Mouse (Mus musculus) intestine, postnatal 0 days (tissue): Measurements from ENCODE around the gene Fibcd1. TPM values are rescaled to one million over a fixed set of nuclear protein-coding genes. Genes with fewer than 3 reads are reported as not detected.

Source experiments
- ATAC-seq: fragments of 200-750 bp; cut with Nextera tagmentation; 2 replicates; pipeline ENCODE4 v1.8.0; 2017; ENCODE audit warnings: mild to moderate bottlenecking, moderate TSS enrichment, moderate library complexity
- H3K27ac ChIP-seq: fragments of 300-500 bp; sonication (generic); 2 replicates; pipeline ENCODE4 v1.5.1; 2014; ENCODE audit warnings: mild to moderate bottlenecking, low read depth, low read length, moderate library complexity
- H3K27me3 ChIP-seq: fragments of 300-500 bp; sonication (generic); replicated peaks from 2 replicates; pipeline ENCODE4 v1.6.1; 2014; ENCODE audit warnings: low read length, mixed read lengths; ENCODE audit not compliant: control insufficient read depth, insufficient read depth
- H3K36me3 ChIP-seq: fragments of 300-500 bp; sonication (generic); 2 replicates; pipeline ENCODE4 v1.6.1; 2014; ENCODE audit warnings: mild to moderate bottlenecking, moderate library complexity; ENCODE audit not compliant: control insufficient read depth, insufficient read depth
- H3K4me1 ChIP-seq: fragments of 300-500 bp; sonication (generic); replicated peaks from 2 replicates; pipeline ENCODE4 v1.6.1; 2014; ENCODE audit warnings: antibody characterized with exemption, low read length, mixed read lengths; ENCODE audit not compliant: control insufficient read depth, insufficient read depth
- H3K4me2 ChIP-seq: fragments of 300-500 bp; sonication (generic); replicated peaks from 2 replicates; pipeline ENCODE4 v1.6.1; 2014; ENCODE audit warnings: low read depth, mild to moderate bottlenecking, moderate library complexity
- H3K4me3 ChIP-seq: fragments of 300-500 bp; sonication (generic); 2 replicates; pipeline ENCODE4 v1.5.1; 2014; ENCODE audit warnings: low read depth, low read length
- H3K9ac ChIP-seq: fragments of 300-500 bp; sonication (generic); 2 replicates; pipeline ENCODE4 v1.6.1; 2014; ENCODE audit warnings: mild to moderate bottlenecking, low read depth, low read length
- H3K9me3 ChIP-seq: fragments of 300-500 bp; sonication (generic); 2 replicates; pipeline ENCODE4 v1.6.1; 2016; ENCODE audit warnings: mixed run types; ENCODE audit not compliant: control insufficient read depth
- CTCF ChIP-seq: sonication (generic); IDR thresholded peaks from 2 replicates; pipeline ENCODE4 v1.5.1; 2016; ENCODE audit warnings: low read depth, mild to moderate bottlenecking, control low read depth, antibody characterized with exemption, moderate library complexity
- WGBS: fragments of 180-500 bp; shearing (Covaris S2); extraction: QIAGEN DNeasy Blood & Tissue Kit; methylation state at CpG from one replicate; pipeline ENCODE4 v1.1.7; 2014; 5-methylcytosine and 5-hydroxymethylcytosine counted together
- polyA plus RNA-seq: library from polyadenylated mRNA; unstranded; fragments of >200 nt; fragmentation: Nextera tagmentation; extraction: Ambion mirVana; gene quantifications from 2 replicates; pipeline ENCODE4 v1.2.1, GENCODE M21; 2015

The Fibcd1 gene
- polyA plus RNA-seq, 1 experiment from 2014 or later: 2.0 TPM

GRCm38 (mm10) chr2:31836091-31836490 lies 9.7 kb downstream of the Fibcd1 start:
- H3K9me3 ChIP-seq: no peaks in the 10 kb centered on the region
- ATAC-seq: no peak
- no peak overlapping the region for H3K4me2 ChIP-seq
- WGBS: 53% methylated on average over 10 of the region's 10 CpGs
- no peak overlapping the region for H3K27ac ChIP-seq
- no peaks in the 10 kb centered on the region for H3K36me3 ChIP-seq
- H3K27me3 ChIP-seq: 0 out of 2 replicates have a peak, but pooled peaks cover 7% of the 10 kb centered on the region
- no peak overlapping the region for H3K9ac ChIP-seq
- no peak for TF ChIP-seq CTCF
- H3K4me1 ChIP-seq: no peaks in the 10 kb centered on the region
- H3K4me3 ChIP-seq: no peak overlapping the region

GRCm38 (mm10) chr2:31828311-31828825 lies 17.4 kb downstream of the Fibcd1 start:
- no peak overlapping the region for H3K27ac ChIP-seq
- ATAC-seq: no peak
- H3K4me1 ChIP-seq: no peaks in the 10 kb centered on the region
- no peak overlapping the region for H3K4me3 ChIP-seq
- no peaks in the 10 kb centered on the region for H3K9me3 ChIP-seq
- no peak for TF ChIP-seq CTCF
- no peak overlapping the region for H3K9ac ChIP-seq
- H3K4me2 ChIP-seq: no peak overlapping the region
- 33% methylated on average over 4 of the region's 4 CpGs for WGBS
- 0 out of 2 replicates have a peak, but pooled peaks cover 2% of the 10 kb centered on the region for H3K27me3 ChIP-seq
- H3K36me3 ChIP-seq: no peaks in the 10 kb centered on the region

DNA sequence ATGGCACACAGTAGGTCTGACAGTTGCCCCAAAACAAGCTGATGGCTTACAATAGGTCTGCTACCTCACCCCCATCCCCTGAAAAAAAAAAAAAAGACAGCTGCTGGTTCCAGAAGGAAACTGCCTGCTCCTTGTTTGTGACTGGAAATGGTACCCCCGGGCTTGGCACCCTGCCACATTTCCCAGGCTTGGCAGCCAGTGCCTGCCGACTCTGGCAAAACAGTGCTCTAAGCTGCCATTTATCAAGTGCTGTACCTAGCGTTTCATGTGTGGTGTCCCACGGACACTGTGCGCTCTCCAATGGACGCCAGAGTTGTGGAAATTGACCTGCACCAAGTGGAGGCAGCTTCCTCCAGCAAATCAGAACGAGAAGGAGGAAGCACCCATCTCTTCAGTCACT lies 17.9 kb downstream of the Fibcd1 start:
- Histone ChIP-seq H3K9ac (no peak overlapping the region), H3K9me3 (no peaks in the 10 kb centered on the region), H3K36me3 (no peaks in the 10 kb centered on the region), H3K27me3 (peaks cover 7% of the 10 kb centered on the region; the same call in 1 of the 2 replicates), H3K4me2 (no peak overlapping the region), H3K4me3 (no peak overlapping the region), H3K27ac (no peak overlapping the region), H3K4me1 (no peaks in the 10 kb centered on the region)
- ATAC-seq: no peak
- WGBS: 46% methylated on average over 7 of the region's 7 CpGs
- no peak for TF ChIP-seq CTCF

DNA sequence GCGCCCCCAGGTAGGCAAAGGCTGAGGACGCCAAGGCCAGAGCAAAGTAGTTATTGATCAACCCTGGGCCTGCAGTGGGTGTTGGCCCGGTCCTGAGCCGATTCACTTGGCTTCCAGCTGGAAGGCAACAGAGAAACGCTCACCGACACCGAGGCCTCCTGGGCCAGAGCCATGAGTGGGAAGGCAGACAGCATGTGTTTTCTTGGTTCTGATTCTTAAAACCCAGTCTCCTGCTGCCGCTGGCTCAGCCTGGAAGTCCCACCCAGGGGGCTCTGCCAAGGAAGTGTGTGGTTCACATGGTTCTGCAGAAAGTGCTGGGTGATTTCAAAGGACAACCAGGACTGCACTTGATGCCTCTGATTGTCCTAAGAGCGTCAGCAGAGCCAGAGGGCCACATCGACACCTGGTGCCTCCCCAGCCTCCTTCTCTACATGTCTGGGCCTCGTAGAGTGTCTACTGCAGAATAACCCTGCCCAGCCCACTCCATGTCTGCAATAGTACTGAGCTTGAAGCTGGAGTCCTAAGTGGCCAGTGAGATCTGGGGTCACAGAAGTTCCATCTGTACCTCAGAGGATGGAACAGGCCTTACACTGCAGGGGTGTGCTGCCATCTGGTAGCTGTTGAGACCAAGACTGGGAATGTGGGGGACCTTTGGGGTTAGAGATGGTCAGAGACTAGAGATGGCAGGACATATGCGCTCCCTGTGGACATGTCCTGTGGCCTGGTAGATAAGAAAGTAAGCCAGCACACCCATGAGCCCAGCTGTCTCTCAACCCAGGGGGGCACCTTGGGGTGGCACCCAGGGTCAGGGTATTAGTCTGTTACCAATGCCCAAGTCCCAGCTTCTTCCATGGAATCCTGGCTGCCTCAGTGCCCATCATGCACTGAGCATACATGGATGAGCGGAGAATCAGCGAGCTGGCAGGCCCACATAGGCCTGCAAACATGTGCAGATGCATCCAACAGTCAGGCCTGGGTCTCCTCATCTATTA lies 19.4 kb downstream of the Fibcd1 start:
- H3K27ac ChIP-seq: no peak overlapping the region
- ATAC-seq: no peak
- H3K27me3 ChIP-seq: peaks cover 14% of the 10 kb centered on the region; the same call in 1 of the 2 replicates
- H3K4me2 ChIP-seq: no peak overlapping the region
- H3K36me3 ChIP-seq: no peaks in the 10 kb centered on the region
- no peaks in the 10 kb centered on the region for H3K4me1 ChIP-seq
- TF ChIP-seq CTCF: no peak
- WGBS: 65% methylated on average over 14 of the region's 14 CpGs
- no peak overlapping the region for H3K4me3 ChIP-seq
- H3K9me3 ChIP-seq: no peaks in the 10 kb centered on the region
- H3K9ac ChIP-seq: no peak overlapping the region

DNA sequence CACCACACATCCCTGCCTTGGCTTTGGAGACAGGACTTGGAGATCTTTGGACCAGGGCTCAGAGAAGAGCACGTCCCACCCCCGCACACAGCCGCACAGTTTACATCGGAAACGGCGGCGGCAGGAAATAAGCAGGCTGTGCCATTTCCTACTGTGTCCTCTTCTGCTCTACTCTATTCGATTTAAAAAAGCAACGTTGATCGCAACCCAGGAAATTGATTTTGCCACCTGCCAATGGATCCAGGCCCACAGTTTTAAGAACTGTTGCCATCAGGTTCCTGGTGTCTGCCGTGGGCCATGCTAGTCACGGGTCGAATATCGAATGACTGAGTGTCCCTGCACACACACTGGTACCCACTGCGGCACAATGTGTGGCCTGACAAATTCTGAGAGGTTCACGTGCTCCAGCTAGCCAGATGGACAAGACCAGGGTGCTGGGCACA lies 20.3 kb downstream of the Fibcd1 start:
- H3K27ac ChIP-seq: no peak overlapping the region
- 71% methylated on average over 16 of the region's 16 CpGs for WGBS
- H3K36me3 ChIP-seq: no peaks in the 10 kb centered on the region
- H3K9me3 ChIP-seq: no peaks in the 10 kb centered on the region
- TF ChIP-seq CTCF: no peak
- peaks cover 14% of the 10 kb centered on the region; the same call in 1 of the 2 replicates for H3K27me3 ChIP-seq
- H3K9ac ChIP-seq: no peak overlapping the region
- no peak for ATAC-seq
- H3K4me1 ChIP-seq: no peaks in the 10 kb centered on the region
- H3K4me2 ChIP-seq: no peak overlapping the region
- H3K4me3 ChIP-seq: no peak overlapping the region

- Histone ChIP-seq H3K4me1 (no peaks in the 10 kb centered on the region), H3K27ac (no peak overlapping the region), H3K4me3 (no peak overlapping the region), H3K36me3 (no peaks in the 10 kb centered on the region), H3K9me3 (no peaks in the 10 kb centered on the region), H3K9ac (no peak overlapping the region), H3K27me3 (peaks cover 14% of the 10 kb centered on the region; the same call in 1 of the 2 replicates), H3K4me2 (no peak overlapping the region)
- ATAC-seq: no peak
- 78% methylated on average over 13 of the region's 15 CpGs for WGBS
- peak; percentile 68 for TF ChIP-seq CTCF
Measured at GRCm38 (mm10) chr2:31823933-31824730, 21.7 kb downstream of the Fibcd1 start.
